Mouse (Mus musculus) telencephalon, adult 2 months (tissue): Measurements from ENCODE around the gene Kcnk18.

Experiments used
- DNase-seq: peaks from one replicate; pipeline ENCODE4 v3.0.0-alpha.2; 2011; ENCODE audit warnings: low read depth, low spot score

Kcnk18 gene

DNA sequence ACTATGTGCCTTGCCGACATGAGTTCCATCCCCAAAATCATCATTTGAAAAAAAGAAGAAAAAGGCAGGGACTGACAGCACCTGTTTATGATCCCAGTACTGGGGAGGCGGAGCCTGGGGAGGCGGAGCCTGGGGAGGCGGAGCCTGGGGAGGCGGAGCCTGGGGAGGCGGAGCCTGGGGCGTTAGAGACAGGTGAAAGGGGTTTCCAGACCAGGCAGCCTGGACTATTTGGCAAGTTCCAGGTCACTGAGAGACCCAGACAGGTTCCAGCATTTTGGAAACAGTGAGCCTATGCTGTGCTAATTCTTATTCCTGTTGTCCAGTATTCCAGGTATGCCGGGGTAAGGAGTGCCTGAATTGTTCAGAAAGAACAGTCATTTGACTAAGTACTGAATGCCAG lies at the start of gene Kcnk18:
Gene Kcnk18 (plus strand): TSS at position 224 of the 400 bp plus-strand sequence.
- DNase-seq: no peak

DNA sequence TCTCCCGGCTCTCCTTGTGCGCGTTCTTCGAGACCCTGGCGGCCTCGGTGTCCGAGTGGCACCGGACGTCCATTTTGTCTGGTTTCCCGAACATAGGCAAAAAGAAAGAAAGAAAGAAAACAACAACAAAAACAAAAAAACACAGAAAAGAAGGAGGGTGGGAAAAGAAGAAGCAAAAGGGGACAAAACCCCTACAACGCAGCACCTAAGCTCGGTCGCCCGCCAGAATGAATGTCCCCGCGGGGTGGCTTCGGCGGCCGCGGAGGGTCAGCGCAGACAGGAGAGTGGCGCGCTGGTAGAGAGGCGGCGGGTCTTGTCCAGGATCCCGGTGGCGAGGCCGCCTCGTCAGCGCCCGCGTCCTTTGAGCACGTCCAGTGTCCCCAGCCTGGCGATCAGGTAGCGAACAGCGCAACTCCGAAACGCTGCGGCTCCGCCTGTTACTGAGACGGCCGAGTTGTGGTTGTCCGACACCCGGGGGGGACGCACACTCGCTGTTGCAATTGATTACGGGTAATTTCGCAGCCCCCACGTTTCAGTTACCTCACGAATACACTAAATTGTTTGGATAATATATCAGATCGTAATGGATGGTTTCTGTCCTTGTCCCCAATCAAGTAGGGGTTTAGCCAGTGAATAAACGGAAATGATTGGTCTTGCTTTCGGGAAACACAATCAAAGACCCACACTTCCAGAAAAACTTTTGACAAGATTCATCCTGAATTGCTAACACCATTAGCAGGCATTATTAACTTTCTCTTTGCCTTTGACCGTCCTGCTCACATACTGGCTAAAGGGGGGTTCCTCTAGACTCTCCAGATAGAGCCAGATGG lies 48.9 kb upstream of the Kcnk18 start, which contains the start of gene Vax1:
Gene Vax1 (minus strand): TSS at position 121 of the 830 bp plus-strand sequence.
- no peak for DNase-seq

DNA sequence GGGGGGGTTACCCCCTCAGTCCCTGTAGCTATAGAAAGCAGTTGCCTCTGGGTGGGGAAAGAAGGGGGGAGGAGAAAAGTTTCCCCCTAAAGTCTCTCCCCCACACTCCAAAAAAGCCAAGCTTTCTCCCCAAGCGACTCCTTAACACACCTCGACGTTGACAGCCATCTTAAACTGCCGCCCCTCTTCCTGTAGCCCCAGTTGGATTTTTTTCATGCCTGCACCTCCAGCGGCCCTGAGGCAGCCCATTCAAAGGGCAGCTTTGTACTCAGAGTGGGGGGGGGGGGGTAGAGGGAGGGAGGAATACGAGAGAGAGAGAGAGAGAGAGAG lies 48.3 kb upstream of the Kcnk18 start:
- DNase-seq: no peak

DNA sequence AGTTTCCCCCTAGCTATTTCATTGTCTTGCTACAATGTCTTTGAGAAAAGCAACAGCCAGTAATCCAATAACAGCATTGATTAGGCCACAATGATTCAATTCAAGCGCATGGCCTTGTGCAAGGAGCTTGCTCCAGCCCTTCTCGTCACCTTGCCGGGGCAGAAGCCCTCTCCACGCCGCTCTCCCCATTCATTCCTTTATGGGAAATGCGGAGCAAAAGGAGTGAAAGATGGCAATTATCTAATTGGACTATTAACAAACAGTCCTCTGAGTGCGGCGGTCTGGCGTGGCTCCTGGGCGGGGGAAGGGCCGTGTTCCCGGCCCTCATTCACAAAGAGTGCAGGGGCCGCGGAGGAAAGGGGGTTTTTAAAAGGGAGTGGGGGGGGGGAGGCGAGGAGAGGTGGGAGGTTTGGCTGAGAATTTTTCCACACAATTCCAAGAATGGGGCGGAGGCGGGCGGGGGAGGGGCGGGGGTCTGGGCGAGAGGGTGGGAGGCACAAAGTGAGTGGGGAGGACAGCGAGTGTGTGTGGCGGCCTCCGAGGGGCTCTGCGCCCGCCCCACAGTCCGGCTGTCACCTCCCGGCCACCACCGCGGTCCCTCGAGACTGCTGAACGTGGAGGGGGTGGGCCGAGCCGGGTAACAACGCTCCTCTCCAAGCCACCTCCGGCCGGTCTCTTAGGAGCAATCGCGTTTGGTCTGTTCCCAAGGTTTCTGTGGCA lies 47.7 kb upstream of the Kcnk18 start:
- DNase-seq: no peak

DNA sequence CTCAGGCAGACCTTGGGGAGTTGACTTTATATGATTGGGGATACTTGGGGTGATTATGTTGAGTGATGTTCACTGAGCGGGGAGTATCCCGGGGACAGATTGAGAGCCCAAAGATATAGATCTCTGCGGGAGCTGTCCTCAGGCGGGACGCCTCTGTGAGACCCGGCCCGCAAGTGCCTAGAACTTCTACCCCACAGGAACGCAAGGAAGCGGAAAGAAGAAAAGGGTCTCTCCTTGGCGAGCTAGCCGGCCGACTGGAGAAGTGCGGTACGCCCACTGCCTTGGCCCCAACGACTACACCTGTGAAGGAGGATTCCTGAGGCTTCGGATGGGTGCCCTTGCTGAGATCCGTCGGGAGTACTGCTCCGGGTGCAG lies 47.2 kb upstream of the Kcnk18 start:
- no peak for DNase-seq

DNA sequence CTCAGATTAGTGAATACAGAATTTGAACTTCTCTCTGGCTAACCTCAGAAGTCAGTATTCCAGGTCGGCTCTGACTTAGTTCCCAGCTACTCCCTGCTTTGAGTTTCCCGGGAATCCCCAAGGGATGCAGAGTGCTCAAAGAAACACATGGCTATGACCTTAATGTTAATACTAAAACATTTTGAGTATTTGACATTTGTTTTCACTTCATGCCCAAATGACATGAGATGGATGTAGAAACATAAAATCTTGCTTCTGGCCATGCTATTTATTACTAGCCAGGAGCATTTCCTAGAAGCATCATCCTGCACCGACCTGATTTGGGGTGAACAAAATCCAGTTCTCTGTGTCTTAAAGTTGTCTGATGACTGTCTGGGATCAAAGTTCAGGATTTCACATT lies 46.2 kb upstream of the Kcnk18 start:
- DNase-seq: no peak

DNA sequence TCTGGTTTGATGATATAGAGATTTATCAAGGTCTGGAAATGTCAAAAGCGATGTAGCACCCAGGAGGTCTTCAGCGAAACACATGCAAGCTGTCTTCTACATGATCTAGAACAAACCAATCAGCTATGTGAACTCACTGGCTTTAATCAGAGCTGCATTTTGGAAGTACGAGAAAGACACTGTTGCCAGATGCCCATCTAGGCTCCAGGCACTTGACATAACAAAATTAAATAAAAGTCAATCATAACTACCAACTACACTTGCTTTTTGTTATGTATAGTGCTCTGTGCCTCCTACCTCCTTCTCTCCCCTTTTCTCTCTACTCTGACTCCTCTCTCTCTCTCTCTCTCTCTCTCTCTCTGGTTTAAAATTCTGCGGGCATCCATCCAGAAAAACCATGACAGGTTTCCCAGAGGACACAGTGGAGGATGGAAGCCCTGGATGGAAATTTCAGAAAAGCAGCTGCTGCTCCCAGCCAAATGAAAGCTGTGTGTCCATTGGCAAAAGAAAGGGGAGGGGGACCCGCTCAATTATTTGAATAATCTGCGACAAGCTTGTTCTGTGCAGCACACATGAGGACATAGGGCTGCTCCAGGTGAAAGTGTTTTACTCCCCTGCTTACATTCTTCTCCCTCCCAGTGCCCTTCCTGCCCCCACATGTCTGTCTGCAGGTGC lies 45.5 kb upstream of the Kcnk18 start:
- no peak for DNase-seq

DNA sequence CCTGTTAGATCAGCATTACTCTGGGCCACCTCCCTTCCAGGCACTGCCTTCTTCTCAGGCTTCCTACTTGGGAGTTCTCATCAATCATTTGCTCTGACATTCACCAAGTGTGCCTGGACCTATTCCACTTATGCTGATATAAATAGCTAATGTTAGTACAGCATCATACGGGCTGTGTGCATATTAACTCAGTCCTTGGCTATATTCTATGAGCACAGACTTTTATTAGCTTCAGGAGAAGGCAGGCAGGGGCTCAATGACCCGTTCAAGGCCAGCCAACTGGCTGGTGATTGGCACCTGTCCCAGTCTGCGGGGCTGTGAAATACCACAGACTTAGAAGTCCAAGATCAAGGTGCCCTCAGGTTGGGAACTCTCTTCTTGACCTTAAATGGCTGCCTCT lies 35.0 kb upstream of the Kcnk18 start:
- no peak for DNase-seq

DNA sequence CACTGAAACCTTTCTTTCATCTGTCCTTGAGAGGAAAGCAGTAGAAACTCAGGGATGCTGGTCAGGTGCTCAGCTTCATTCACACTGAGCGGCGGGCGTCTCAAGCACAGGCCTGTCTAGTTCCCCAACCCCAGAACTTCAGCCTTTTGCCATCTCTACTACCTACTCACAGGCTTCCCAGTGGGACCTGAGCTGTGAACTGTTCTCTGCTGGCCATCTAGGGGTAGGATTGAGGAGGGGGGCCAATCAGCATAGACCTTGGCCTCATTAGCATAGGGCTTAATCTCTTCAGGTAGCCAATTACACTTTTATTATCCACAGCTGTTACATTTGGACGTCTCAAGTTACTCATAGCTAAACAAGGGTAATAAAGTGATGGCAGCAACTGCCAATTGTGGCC lies 30.0 kb upstream of the Kcnk18 start:
- DNase-seq: no peak

DNA sequence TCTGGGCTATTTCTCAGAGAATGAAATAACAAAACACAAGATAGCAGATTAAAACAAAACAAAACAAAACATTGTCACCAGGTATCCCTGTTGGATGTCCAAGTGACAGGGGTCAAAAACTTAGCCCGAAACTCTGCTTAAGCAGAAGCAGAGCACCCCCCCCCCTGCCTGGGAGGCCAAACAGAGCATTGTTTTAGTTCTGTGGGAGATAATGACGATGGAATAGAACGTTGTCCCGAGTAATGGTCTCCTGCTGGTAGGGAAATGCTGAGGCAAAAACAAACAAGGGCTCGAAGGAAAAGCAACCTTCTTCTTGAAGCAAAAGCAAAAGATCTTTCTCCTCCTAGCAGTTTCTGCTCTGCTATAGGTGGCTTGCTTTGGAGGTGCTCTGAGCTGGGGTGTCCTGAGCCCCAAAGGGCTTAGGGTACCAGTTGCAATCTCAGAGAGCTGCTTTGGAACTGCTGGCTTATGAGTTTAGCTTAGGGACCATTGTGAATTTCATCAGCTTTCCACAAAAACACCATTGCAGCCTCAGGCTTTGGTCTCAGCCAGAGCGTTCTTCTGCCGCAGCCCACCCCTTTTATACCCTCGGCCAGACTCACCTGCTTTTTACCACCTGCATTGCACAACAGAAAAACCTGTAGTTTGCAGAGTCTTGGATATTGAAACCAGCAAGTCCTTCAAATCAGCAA lies 28.4 kb upstream of the Kcnk18 start:
- no peak for DNase-seq

DNA sequence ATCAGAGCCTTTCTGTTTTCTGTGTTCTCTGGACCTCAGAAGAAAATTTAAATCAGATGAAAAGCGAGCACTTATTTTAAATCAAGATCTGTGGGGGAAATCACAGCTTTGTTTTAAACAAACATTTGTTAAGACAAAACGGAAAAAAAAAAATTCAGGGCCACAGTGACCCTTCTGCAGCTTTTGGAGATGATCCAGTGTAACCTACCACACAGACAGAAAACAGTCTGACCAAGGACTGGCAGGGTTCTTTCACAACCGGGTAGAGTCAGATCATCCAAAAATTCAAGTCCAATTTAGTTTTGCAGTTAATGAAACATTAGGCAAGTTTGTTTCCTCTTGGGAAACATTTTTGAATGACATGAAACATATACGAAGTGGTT lies 27.9 kb upstream of the Kcnk18 start:
- no peak for DNase-seq

DNA sequence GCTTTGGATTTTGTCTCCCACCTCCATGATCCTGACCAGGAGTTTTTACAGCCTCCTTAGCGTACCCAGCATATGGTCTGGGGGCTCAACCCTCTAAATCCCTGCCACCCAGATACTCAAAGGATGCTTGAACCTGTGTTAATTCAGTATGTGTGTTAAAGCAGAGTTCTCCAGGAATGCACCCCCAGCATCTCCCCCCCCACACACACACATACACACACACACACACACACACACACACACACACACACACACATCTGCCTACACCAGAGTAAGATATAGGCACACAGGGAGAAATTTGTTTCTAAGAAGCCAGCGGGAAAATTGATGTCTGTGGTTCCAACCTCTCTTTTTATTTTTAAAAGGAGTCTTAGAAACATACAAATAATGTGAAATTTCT lies 26.5 kb upstream of the Kcnk18 start:
- DNase-seq: no peak

DNA sequence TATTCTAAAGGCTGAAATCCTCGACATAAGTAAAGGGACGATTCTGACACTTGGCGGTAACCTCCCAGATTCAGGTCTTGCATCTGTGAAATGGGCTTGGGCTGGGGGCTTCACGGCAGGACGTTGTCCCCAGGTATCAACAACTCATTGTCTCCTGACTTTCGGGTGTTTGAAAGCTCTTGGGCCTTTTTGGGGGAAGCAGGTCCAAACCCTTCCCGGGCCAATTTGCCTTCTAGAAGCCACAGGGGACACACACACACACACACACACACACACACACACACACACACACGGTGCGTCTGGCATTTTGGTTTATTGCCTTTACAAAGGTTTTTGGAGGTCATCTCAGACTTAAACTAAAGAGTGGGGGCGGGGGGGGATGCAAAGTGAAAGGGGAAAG lies 25.6 kb upstream of the Kcnk18 start:
- DNase-seq: no peak

DNA sequence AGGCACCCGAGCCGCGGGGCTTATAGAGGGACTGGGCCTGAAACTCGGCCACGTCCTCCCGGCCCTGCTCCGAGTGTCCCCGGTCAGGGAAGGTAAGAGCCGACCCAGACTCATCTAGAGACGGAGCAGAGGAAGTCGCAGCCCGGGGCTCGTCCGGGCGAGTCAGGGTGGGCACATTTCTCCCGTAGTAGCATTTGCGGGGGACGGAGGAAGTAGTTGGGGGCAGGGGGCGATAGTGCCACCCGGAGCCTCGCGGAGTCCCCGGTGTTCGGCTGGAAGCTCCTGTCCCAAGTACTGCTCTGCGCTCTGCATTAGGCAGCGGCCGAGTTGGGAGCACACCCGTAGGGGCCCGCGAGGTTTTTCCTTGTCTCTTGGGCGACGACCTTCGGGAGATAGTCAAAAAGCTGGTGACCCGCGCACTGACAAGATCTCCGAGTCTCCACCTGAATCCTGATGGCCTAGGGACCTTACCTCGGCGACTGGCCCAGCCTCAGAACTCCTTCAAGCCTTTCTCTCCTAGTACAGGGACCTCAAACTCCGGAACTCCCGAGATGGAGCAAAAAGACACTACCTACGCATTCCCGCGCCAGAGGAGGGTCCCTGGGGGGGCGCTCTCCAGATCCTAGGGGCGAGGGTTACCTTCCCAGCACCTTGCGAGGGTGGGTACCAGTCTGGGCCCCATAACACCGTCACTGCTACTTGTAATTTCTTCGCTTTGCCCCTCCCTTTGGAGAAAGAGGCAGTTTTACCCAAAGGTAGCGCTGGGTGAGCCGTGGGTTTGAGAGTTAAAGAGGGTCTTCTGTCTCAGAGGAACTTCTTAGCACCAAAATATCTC lies 24.8 kb upstream of the Kcnk18 start:
- no peak for DNase-seq

DNA sequence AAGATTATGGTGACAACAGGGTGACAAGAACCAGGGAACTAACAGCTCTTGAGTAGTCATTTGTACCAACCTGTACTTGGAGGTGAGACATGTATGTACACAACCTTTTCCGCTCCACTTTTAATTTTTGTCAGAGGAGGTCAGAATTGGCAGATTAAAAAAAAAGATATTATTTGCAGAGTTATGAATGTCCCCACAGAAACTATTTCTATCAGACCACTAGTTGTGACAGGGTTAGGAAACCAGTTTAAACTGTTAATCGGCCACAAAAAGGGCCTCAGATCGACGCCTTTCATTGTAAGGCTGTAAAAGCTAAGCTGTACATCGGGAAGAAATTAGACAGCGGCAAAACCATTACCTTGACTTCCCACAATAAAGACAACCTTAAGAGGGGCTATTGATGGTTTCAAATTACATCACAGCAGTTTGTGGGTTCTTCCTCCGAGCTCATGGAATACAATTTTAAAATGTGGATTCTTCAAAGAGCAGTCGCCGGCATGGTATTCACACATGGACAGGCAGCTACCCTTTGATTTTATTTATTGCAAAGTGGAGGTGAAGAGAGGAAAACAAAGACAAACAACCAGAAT lies 23.7 kb upstream of the Kcnk18 start:
- DNase-seq: no peak

DNA sequence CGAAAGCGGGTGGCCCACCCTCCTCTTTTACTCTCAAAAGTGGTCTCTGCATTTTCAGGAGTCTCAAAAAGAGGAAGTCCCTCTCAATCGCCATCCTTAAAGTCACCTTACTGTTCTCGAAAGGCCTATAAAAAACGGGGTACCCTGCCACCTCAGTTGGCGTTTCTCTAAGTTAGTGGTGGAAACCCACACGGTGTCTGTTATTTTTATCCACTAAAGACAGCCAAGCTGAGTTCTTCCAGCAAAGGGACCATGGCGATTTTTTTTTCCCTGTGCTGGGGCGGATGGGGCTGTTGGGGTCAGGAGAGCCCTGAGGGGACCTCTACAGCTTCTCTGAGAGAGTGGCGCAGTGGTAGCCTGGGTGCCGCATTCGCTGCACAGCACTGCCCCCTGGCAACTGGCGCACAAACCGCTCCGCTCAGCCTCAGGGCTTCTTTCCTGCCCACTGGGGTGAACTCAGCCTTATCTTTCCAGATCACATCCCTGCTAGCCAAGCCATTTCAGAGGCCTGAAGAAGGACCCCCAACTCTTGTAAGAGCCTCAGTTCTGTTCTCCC lies 22.8 kb upstream of the Kcnk18 start:
- no peak for DNase-seq

DNA sequence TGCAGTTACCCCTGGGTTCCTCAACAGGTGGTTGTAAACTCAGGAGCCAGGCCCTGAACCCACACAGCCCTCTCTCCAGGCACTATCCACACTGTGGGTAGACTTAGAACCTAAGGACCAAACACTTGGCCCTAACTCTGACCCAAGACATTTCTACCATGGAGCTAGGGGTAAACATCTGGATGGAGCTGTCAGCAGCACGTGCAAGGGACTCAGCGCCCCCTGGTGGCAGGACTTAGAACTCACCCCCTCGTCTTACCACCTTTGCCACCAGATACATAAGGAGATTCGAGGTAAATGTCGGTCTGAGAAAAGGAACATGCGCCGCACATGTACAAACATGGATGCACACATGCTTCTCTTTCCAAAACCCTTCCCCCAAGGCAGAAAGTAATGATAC lies 20.9 kb upstream of the Kcnk18 start:
- DNase-seq: no peak

DNA sequence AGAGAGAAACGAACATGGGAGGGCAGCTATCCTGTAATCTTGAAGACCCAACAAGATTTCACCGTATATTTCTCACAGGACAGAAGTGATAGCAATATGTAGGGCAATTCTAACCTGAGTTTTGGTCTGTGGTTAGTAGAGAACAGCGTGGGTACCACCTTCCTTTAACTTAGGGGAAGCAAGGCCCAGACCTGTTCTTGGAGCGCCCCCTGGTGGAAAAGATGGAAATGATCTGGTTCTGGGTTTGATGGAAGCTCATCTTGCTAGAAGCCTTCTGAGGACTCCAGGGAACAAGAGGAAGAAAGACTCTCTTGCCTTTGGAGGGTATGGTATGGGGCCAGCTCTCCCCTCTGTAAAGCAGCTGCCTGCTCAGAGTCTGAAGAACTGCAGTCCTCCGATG lies 10.5 kb upstream of the Kcnk18 start:
- peak; percentile 46 for DNase-seq

DNA sequence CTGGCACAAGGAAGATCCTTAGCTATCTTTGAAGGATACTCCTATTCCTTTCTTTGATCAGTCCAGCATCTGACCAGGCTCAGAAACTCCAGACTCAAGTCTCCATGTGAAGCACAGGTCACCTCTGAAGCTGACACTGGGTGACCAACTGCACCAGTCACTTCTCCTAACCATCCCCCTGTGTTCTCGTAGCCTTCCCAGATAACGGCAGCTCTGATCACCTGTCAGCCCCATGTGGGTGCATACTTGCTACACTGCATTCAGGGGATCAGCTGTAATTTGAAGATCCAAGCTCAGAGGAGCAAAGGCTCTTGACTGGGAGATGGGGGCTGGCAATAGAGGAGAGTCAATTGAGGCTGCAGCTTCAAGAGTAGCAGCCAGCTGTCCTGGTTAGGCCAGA lies 10.0 kb upstream of the Kcnk18 start:
- DNase-seq: no peak

DNA sequence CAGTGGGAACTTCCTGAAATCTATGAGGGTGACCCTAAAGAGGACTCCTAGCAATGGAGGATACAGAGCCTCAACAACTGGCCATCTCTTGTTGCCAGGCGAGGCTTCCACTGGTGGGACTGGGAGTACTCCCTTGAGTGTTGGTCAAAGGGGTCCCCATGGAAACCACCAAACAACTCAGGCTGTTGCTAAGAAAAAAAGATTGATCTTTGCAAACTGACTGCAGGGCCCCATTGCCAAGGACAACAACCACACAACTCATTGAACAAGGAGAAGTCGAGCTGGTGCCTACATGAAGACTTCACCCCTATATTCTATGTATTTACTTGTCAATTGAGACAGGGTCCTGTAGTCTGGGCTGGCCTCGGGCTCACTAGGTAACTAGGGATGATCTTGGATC lies 2.1 kb upstream of the Kcnk18 start:
- DNase-seq: no peak

DNA sequence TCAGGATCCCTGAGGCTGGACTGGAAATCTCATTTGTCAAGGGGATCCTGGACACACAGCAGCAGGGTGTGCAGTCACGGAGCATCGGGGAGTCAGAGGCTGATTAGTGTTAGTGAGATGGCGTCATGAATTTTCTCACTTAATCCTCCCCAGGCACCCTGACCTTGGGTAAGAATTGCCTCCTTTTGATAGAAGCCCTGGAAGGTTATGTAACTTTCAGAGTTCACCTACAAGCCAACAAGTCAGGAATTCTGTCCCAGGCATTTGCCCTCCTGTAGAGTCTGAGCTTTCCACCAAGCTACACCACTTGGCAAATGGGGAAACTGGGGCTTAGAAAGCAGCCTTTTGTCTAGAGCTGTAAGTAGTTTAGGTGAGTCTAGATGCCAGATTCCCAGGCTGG lies 2.1 kb downstream of the Kcnk18 start:
- no peak for DNase-seq
